Mouse (Mus musculus) myocyte (in vitro differentiated cells): ENCODE data around the gene Pcsk1n.

ENCODE experiments used
- E2F4 ChIP-seq: IDR thresholded peaks from one replicate; pipeline ENCODE4 v1.6.1; 2011; ENCODE audit warnings: mild to moderate bottlenecking, control low read depth, moderate library complexity; ENCODE audit not compliant: insufficient read depth
- MAX ChIP-seq: IDR thresholded peaks from one replicate; pipeline ENCODE4 v1.6.1; 2011; ENCODE audit warnings: low read depth, mild to moderate bottlenecking, control low read depth
- MYOD1 ChIP-seq, 3 experiments: IDR thresholded peaks; one replicate each; pipeline ENCODE4 v1.6.1; 2011; ENCODE audit warnings: control low read depth in 2 of 3, low read depth in 2 of 3, mild to moderate bottlenecking in 2 of 3, moderate library complexity in 1 of 3; ENCODE audit not compliant: insufficient read length in 2 of 3, control insufficient read depth in 1 of 3
- MYOG ChIP-seq, 3 experiments: IDR thresholded peaks; one replicate each; pipeline ENCODE4 v1.6.1; 2011; ENCODE audit warnings: control low read depth in 2 of 3, low read depth in 2 of 3, mild to moderate bottlenecking in 2 of 3; ENCODE audit not compliant: insufficient read length in 2 of 3, control insufficient read depth in 1 of 3, insufficient read depth in 1 of 3
- POLR2A ChIP-seq: IDR thresholded peaks from one replicate; pipeline ENCODE4 v1.6.1; 2011; ENCODE audit warnings: low read depth, mild to moderate bottlenecking, control low read depth, moderate library complexity; ENCODE audit not compliant: insufficient read length
- USF1 ChIP-seq: IDR thresholded peaks from one replicate; pipeline ENCODE4 v1.6.1; 2011; ENCODE audit warnings: low read depth, mild to moderate bottlenecking, control low read depth, moderate library complexity

DNA sequence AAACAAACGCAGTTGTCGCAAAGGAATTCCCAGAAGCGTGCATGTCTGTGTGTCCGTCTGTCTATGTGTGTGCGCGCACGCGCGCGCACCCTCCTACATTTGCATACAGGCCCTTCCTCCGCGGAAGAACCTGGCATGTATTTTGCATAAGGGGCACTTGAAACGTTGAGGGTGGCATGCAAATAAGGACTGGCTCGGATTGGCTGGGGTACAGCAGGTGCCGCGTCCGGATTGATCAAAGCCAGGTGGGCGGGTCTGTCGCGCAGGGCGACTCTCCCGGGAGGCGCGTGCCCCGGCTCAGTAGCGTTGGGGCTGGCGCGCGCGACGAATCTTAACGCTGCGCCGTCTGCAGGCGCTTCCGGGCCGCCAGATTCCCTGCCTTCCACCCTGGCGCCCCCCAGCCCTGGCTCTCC, 41.6 kb upstream of the Pcsk1n start, which contains the start of gene Pim2:
- no peak for TF ChIP-seq MYOG (IDR thresholded peaks at IDR 0.05; ENCODE audit: control insufficient read depth in 1 of 3, insufficient read depth in 1 of 3, insufficient read length in 2 of 3, low read depth in 2 of 3)
- no peak for TF ChIP-seq POLR2A
- no peak for TF ChIP-seq USF1
- no peak for TF ChIP-seq MAX
- peak in 1 of 3 experiments; percentile 3 for TF ChIP-seq MYOD1 (IDR thresholded peaks at IDR 0.05; ENCODE audit: control insufficient read depth in 1 of 3, insufficient read length in 2 of 3, low read depth in 2 of 3)
- no peak for TF ChIP-seq E2F4
